Mouse (Mus musculus) thymus, postnatal 36 days (tissue): ENCODE measurements around the gene Fam198b.

Source experiments
- DNase-seq, 2 experiments: peaks; one replicate each; pipeline ENCODE4 v3.0.0; 2022; ENCODE audit warnings: mixed read lengths in 2 of 2

Fam198b gene

GRCm38 (mm10) chr3:79886357-79887091 is 2.2 kb downstream of the Fam198b start:
- DNase-seq: peak in 1 of 2 experiments; percentile 7

- no peak for DNase-seq
Measured at GRCm38 (mm10) chr3:79887161-79887855, 3.0 kb downstream of the Fam198b start.

- no peak for DNase-seq
Measured at GRCm38 (mm10) chr3:79887966-79888365, 3.6 kb downstream of the Fam198b start.

- no peak for DNase-seq
Measured at GRCm38 (mm10) chr3:79897534-79898370, 13.4 kb downstream of the Fam198b start.

- no peak for DNase-seq
Measured at GRCm38 (mm10) chr3:79898514-79898913, 14.2 kb downstream of the Fam198b start.

- no peak for DNase-seq
Measured at GRCm38 (mm10) chr3:79899906-79900305, 15.6 kb downstream of the Fam198b start.

GRCm38 (mm10) chr3:79900502-79900901 is 16.2 kb downstream of the Fam198b start:
- no peak for DNase-seq

- no peak for DNase-seq
Measured at GRCm38 (mm10) chr3:79901321-79901720, 17.0 kb downstream of the Fam198b start.

GRCm38 (mm10) chr3:79901734-79902133 is 17.4 kb downstream of the Fam198b start:
- no peak for DNase-seq

- DNase-seq: no peak
Measured at GRCm38 (mm10) chr3:79903803-79904202, 19.5 kb downstream of the Fam198b start.

- no peak for DNase-seq
Measured at GRCm38 (mm10) chr3:79904238-79904757, 20.0 kb downstream of the Fam198b start.

- no peak for DNase-seq
Measured at GRCm38 (mm10) chr3:79905397-79905796, 21.1 kb downstream of the Fam198b start.

- no peak for DNase-seq
Measured at GRCm38 (mm10) chr3:79906250-79907045, 22.1 kb downstream of the Fam198b start.

GRCm38 (mm10) chr3:79907223-79907622 is 22.9 kb downstream of the Fam198b start:
- no peak for DNase-seq

- DNase-seq: no peak
Measured at GRCm38 (mm10) chr3:79910375-79911141, 26.2 kb downstream of the Fam198b start.

- no peak for DNase-seq
Measured at GRCm38 (mm10) chr3:79911166-79911565, 26.8 kb downstream of the Fam198b start.

- no peak for DNase-seq
Measured at GRCm38 (mm10) chr3:79914012-79914411, 29.7 kb downstream of the Fam198b start.

GRCm38 (mm10) chr3:79916185-79916584 is 31.9 kb downstream of the Fam198b start:
- DNase-seq: no peak

GRCm38 (mm10) chr3:79918761-79919160 is 34.4 kb downstream of the Fam198b start:
- DNase-seq: no peak

- DNase-seq: no peak
Measured at GRCm38 (mm10) chr3:79925950-79926697, 41.8 kb downstream of the Fam198b start.

GRCm38 (mm10) chr3:79927050-79927449 is 42.7 kb downstream of the Fam198b start:
- no peak for DNase-seq
